Mouse (Mus musculus) embryonic facial prominence, embryonic 10.5 days (tissue): ENCODE measurements at regions not wholly inside any gene's neighbourhood (a gene's known extent, or its start where the extent isn't known, plus 50 kb on each side); places are given as distances from the start of the nearest gene placed in this dataset.

ENCODE experiments used
- DNase-seq: peaks from one replicate; pipeline ENCODE4 v3.0.0-alpha.2; 2017; ENCODE audit warnings: low spot score
- H3K27ac ChIP-seq: fragments of 300-500 bp; sonication (generic); replicated peaks from 2 replicates; pipeline ENCODE4 v1.5.1; 2016; ENCODE audit warnings: mild to moderate bottlenecking
- H3K27me3 ChIP-seq: fragments of 300-500 bp; sonication (generic); replicated peaks from 2 replicates; pipeline ENCODE4 v1.6.1; 2016; ENCODE audit warnings: low read depth, mild to moderate bottlenecking; ENCODE audit not compliant: poor library complexity, severe bottlenecking
- H3K36me3 ChIP-seq: fragments of 300-500 bp; sonication (generic); replicated peaks from 2 replicates; pipeline ENCODE4 v1.6.1; 2016; ENCODE audit warnings: mild to moderate bottlenecking, moderate library complexity
- H3K4me1 ChIP-seq: fragments of 300-500 bp; sonication (generic); 2 replicates; pipeline ENCODE4 v1.6.1; 2016
- H3K4me3 ChIP-seq: fragments of 300-500 bp; sonication (generic); 2 replicates; pipeline ENCODE4 v1.5.1; 2016; ENCODE audit warnings: mild to moderate bottlenecking, moderate library complexity
- H3K9me3 ChIP-seq: fragments of 300-500 bp; sonication (generic); 2 replicates; pipeline ENCODE4 v1.6.1; 2016; ENCODE audit warnings: mild to moderate bottlenecking
- WGBS: fragments of 180-500 bp; shearing (Covaris S2); methylation state at CpG from one replicate; pipeline ENCODE4 v1.1.7; 2016; 5-methylcytosine and 5-hydroxymethylcytosine counted together

DNA sequence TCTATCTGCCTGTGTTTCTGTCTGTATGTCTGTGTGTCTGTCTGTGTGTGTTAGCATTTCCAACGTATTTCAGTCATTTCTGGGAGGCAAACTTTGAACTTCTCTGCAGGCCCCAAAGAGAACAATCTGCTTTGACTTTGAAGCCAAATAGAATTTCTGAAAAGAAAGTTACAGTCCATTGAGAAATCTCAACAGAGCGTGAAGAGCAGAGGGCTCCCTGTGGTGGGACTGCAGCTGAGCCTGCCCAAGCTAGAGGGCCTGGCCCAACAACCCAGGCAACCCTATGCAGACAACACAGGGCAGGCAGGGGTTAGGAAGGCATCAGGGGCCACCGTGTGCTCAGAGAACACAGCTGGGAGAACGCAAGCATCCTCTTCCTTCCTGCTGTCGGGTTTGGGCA is 143.7 kb downstream of the Ptpn20 start:
- no peak overlapping the region for H3K27ac ChIP-seq
- no peak for DNase-seq
- H3K36me3 ChIP-seq, result no peaks in the 10 kb centered on the region
- H3K4me3 ChIP-seq, result no peak overlapping the region
- H3K27me3 ChIP-seq, result peaks cover 31% of the 10 kb centered on the region
- peaks cover 8% of the 10 kb centered on the region for H3K4me1 ChIP-seq
- WGBS, result 55% methylated on average over 5 of the region's 5 CpGs
- H3K9me3 ChIP-seq, result no peaks in the 10 kb centered on the region

DNA sequence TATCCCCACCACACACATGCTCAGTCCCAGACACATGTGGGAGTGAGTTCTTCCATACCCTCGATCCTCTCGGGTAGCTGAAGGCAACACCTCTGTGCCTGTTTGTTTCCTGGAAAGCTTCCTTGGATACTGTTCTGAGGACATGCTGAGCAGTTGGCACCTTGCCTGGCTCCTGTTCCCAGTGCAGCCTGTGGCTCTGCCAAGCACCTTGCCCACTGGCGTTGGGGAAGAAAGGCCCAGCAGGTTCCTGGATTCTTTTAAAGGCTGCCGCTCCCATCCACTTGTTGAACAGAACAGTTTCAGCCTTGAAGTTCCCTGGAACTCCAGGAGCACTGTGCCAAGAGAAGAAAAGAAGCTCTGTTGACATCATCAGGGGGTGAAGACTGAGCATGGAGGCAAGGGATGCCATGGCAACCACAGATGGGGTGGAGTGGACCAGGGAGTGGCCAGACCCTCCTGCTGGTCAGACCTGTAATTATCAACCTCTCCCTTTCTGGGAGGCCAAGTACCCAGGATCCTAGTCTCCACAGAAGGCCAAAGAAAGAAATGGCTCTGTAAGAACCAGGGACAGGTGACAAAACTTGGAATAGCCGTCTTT is 145.5 kb downstream of the Ptpn20 start:
- H3K27ac ChIP-seq, result no peak overlapping the region
- DNase-seq, result no peak

DNA sequence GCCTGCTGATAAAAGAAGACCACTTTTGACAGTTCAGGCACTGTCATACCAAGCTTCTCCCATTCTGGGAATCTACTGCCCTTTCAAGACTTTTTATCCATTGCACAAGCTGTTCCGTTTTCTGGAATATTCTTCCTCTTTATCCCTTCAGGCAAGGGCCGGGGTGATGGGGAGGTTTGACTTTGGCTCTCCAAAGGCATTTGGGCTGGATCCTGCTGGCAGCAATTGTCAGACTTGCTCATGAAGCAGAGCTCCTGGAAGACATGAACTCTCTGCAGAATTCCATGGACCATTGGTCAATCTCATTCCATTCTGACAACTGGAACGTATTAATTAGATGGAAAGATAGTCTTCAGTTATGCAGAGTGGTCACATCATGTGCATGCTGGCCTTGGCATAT is 146.6 kb downstream of the Ptpn20 start:
- WGBS, result 88% methylated on average over 3 of the region's 3 CpGs
- no peaks in the 10 kb centered on the region for H3K36me3 ChIP-seq
- H3K27ac ChIP-seq, result no peak overlapping the region
- no peak for DNase-seq
- H3K4me3 ChIP-seq, result no peak overlapping the region
- no peaks in the 10 kb centered on the region for H3K9me3 ChIP-seq
- H3K27me3 ChIP-seq, result peaks cover 35% of the 10 kb centered on the region
- peaks cover 8% of the 10 kb centered on the region; the same call in 1 of the 2 replicates for H3K4me1 ChIP-seq

More for the DNA sequence above, 145.5 kb downstream of the Ptpn20 start:
- no peak overlapping the region for H3K4me3 ChIP-seq
- no peaks in the 10 kb centered on the region for H3K9me3 ChIP-seq
- peaks cover 33% of the 10 kb centered on the region for H3K27me3 ChIP-seq
- peaks cover 8% of the 10 kb centered on the region; the same call in 1 of the 2 replicates for H3K4me1 ChIP-seq
- 74% methylated on average over 5 of the region's 5 CpGs for WGBS
- H3K36me3 ChIP-seq, result no peaks in the 10 kb centered on the region

DNA sequence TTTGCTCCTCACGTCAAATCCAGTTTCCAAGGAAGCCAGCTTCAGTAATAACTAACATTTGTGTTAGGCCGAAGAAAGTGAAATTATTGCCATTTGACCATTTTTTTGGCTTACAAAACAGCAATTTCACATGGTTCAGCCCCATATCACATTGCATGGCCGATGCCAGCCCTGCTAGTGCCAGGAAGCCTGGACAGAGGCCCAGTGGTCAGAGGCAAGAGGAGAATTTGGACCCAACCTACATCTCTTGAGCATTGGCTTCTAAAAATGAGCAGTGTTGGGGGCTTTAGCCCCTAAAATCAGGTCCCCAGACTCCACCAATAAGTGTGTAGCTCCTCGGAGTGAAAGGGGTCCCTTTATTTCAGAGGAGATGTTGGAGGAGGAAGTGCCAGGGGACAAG is 157.2 kb downstream of the Ptpn20 start:
- H3K27ac ChIP-seq, result no peak overlapping the region
- no peaks in the 10 kb centered on the region for H3K36me3 ChIP-seq
- peaks cover 5% of the 10 kb centered on the region; the same call in 1 of the 2 replicates for H3K4me1 ChIP-seq
- WGBS, result 89% methylated on average over 4 of the region's 4 CpGs
- H3K9me3 ChIP-seq, result no peaks in the 10 kb centered on the region
- H3K4me3 ChIP-seq, result no peak overlapping the region
- no peaks in the 10 kb centered on the region for H3K27me3 ChIP-seq
- DNase-seq, result no peak

DNA sequence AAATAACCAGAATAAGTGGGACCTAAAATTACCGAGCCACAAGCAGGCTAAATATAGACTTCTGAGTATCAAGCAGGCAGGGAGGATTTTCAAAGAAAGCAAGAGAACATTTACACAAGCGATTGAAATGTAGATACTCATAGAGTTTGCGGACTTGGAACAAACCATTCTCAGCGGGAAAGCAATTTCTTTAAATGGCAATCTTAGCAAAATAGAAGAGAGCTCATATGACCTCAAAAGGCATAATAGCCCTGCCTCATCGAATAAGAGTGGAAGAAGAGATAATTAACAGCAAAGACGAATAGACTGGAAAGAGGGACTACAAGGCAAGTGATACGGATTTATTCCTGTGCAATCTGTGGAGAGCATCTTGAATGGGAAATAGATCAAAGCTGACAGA is 163.7 kb upstream of the Gdf10 start:
- Histone ChIP-seq H3K4me3 (no peak overlapping the region), H3K27me3 (peaks cover 8% of the 10 kb centered on the region; the same call in 1 of the 2 replicates), H3K4me1 (peaks cover 12% of the 10 kb centered on the region), H3K27ac (no peak overlapping the region), H3K36me3 (no peaks in the 10 kb centered on the region), H3K9me3 (peaks cover 6% of the 10 kb centered on the region; the same call in 1 of the 2 replicates)
- WGBS, result 83% methylated on average over 7 of the region's 7 CpGs
- no peak for DNase-seq

DNA sequence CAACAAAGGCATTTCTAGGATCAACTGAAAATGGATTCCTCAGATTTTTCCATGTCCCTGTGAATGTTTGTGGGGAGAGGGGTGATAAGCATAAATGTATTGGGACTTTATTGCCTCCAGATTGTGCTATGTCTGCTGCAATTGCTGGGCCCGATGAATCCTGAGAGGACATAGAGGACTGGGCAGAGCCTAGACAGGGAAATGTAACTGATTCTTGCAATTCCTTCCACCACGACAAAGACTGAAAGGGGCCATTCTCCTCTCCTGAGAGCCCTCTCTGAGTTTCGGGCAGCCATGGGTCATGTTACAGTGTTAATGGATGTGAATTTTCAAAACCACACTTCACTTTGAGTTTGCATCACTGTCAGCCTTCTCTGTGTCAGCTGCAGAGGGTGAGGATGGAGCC is 159.7 kb upstream of the Gdf10 start:
- Histone ChIP-seq H3K4me3 (no peak overlapping the region), H3K4me1 (peaks cover 12% of the 10 kb centered on the region), H3K9me3 (no peaks in the 10 kb centered on the region), H3K27ac (peak overlapping the region; percentile 12; the same call in 1 of the 2 replicates), H3K27me3 (peaks cover 8% of the 10 kb centered on the region; the same call in 1 of the 2 replicates), H3K36me3 (no peaks in the 10 kb centered on the region)
- DNase-seq, result peak; percentile 58
- 20% methylated on average over 3 of the region's 3 CpGs for WGBS

DNA sequence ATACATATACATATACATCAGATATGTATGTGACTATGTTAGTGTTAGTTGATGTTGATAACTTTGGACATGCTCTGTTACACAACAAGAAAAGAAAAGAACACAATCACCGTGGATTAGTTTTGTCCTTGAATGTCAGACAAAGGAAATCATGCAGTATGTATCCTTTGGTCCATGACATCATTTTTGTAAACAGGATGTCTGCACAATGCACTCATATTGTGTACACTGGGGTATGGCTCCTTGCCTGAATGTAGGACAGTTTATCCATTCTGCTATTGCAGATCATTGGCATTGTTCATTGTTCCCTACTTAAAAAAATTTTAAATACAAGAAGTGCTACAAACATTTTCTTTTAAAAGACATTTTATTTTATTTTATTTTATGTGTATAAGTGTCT is 157.6 kb upstream of the Gdf10 start:
- peaks cover 12% of the 10 kb centered on the region for H3K4me1 ChIP-seq
- WGBS, result 83% methylated on average over 1 of the region's 1 CpGs
- peaks cover 4% of the 10 kb centered on the region; the same call in 1 of the 2 replicates for H3K27me3 ChIP-seq
- H3K36me3 ChIP-seq, result no peaks in the 10 kb centered on the region
- H3K27ac ChIP-seq, result no peak overlapping the region
- H3K9me3 ChIP-seq, result no peaks in the 10 kb centered on the region
- no peak for DNase-seq
- no peak overlapping the region for H3K4me3 ChIP-seq

DNA sequence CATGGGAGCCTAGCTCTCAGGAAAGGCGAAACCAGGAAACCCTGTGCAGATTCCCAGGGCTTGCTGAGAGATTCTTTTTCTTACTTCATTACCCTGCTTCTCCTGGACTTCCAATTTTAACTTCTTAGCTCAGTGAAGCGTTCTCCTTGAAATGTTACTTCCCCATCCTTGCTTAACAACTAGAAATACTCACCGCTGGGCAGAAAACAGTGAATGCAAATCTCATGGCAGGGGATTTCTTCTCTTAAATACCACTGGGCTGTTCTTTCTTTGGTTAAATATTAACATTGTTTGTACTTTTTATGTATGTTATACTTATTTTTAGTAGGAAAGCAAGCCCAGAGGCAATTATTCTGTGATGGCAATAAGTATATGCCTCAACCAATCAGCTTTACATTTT is 151.0 kb upstream of the Gdf10 start:
- H3K27me3 ChIP-seq, result no peaks in the 10 kb centered on the region
- H3K9me3 ChIP-seq, result no peaks in the 10 kb centered on the region
- H3K36me3 ChIP-seq, result no peaks in the 10 kb centered on the region
- no peaks in the 10 kb centered on the region for H3K4me1 ChIP-seq
- 86% methylated on average over 3 of the region's 3 CpGs for WGBS
- no peak overlapping the region for H3K4me3 ChIP-seq
- no peak for DNase-seq
- no peak overlapping the region for H3K27ac ChIP-seq

DNA sequence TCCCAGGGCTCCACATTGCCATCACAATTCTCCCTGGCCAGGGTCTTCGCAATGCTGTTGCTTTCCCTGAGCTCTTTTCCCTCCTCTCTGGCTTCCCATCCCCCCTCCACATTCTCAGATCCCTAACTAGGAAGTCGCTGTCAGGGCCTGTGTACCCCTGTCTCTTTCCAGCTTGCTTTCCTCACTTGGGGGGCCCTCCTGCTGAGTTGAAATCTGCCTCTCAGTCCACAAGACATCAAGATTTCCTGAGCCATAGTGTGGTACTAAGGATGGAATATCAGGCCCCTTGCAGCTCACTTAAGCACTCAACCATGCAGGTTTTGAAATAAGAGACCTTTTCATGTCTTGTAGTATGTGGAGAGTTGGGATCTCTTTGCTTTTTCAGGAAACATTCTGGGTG is 133.8 kb upstream of the Gdf10 start:
- H3K4me1 ChIP-seq, result 0 out of 2 replicates have a peak, but pooled peaks cover 4% of the 10 kb centered on the region
- 40% methylated on average over 2 of the region's 2 CpGs for WGBS
- no peak for DNase-seq

DNA sequence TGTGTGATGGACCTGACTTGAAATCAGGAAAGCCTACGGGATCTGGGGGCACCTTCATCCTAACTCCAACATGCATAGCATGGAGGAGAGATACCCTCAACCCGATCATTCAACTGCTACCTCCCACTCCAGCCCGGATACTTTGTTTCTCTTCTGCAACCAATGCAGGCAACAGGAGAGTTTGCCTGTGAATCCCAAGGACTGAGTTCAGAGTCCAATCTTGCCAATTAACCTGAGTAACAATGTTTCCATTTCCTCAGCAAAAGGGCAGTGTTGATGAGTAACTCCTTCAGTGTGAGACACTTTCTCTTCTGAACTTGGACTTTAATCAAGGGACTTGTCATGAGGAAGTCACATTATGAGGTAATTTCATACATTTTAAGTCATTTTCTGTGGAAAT is 129.1 kb upstream of the Gdf10 start:
- peaks cover 21% of the 10 kb centered on the region for H3K4me1 ChIP-seq
- H3K27me3 ChIP-seq, result no peaks in the 10 kb centered on the region
- no peak overlapping the region for H3K4me3 ChIP-seq
- H3K27ac ChIP-seq, result no peak overlapping the region
- no peaks in the 10 kb centered on the region for H3K36me3 ChIP-seq
- DNase-seq, result no peak
- 78% methylated on average over 3 of the region's 3 CpGs for WGBS
- no peaks in the 10 kb centered on the region for H3K9me3 ChIP-seq

More for the DNA sequence above, 133.8 kb upstream of the Gdf10 start:
- Histone ChIP-seq H3K27me3 (no peaks in the 10 kb centered on the region), H3K9me3 (no peaks in the 10 kb centered on the region), H3K27ac (no peak overlapping the region), H3K36me3 (no peaks in the 10 kb centered on the region), H3K4me3 (no peak overlapping the region)

DNA sequence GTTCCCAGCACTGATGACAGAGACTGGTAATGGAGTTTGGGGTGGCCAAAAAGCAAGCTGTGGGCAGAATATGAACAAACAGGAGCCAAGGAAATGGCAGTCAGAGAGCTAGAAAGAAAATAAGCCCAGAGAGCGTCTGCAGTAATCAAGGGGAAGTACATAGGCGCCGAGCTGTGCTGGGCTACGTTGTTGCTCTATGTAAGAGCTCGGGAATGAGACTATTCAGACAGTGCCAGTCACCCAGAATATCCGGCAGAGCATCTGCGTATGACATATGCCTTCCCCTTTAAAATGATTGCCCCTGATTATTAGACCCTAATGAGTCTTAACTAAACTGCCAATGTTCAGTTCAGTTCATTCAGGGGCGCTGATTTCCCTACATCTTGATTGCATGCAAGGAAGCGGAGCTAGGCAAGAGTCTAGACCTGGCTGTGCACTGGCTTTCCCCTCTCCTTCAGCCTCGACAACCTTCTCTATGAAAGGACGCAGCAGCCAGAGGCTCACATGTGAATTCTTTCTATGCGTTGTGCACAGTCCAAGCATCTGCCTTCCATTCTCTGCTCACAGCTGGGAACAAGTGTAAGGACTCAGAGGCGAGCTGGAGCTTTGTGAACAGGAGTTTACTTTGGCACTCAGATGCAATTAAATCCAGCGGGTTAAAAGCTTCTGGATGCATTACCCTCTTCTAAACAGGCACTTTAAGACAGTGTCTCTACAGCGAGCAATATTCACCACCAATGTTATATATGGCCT is 125.7 kb upstream of the Gdf10 start:
- Histone ChIP-seq H3K9me3 (no peaks in the 10 kb centered on the region), H3K27ac (no peak overlapping the region), H3K4me1 (peaks cover 21% of the 10 kb centered on the region), H3K27me3 (0 out of 2 replicates have a peak, but pooled peaks cover 6% of the 10 kb centered on the region), H3K36me3 (no peaks in the 10 kb centered on the region), H3K4me3 (no peak overlapping the region)
- peak; percentile 21 for DNase-seq
- WGBS, result 66% methylated on average over 15 of the region's 15 CpGs

DNA sequence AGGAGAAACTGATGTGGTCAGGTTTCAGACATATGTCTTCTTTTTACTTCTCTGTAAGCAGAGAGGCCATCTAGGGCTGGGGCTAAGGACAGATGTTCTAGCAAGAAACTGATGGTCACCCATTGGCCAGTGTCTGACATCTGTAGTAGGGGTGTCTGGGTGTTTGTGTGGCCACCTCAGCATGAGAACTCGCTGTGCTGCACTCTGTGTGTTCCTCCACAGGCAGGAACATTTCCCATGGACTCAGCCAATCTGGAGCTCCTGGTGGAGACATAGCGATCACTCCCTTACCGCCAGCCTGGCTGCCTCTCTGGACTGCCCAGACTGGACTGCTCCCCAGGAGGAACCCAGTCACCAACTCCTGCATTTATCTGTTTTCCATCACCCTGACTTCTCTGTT is 119.1 kb upstream of the Gdf10 start:
- Histone ChIP-seq H3K4me3 (no peak overlapping the region), H3K27me3 (0 out of 2 replicates have a peak, but pooled peaks cover 6% of the 10 kb centered on the region), H3K4me1 (peaks cover 26% of the 10 kb centered on the region), H3K9me3 (no peaks in the 10 kb centered on the region), H3K36me3 (no peaks in the 10 kb centered on the region), H3K27ac (no peak overlapping the region)
- no peak for DNase-seq
- 93% methylated on average over 3 of the region's 3 CpGs for WGBS

DNA sequence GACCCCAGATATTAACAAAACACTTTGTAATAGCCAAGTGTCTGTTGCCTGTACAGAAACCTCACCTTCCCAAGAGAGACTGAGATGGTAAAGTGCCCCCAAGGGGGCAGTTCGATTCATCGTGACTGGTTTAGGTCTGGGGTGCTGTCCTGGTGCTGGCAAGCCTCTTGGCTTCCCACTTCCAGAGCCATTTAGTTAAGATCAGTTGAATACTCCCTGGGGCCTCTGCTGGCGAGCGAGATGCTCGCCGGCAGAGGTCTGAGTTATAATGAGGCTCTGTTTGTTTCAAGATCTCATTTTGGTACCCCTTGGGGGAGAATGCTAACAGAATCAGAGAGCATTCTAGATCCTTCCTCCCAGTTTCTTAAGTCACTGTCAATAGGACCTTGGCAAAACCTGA is 118.7 kb upstream of the Gdf10 start:
- 51% methylated on average over 6 of the region's 6 CpGs for WGBS
- no peaks in the 10 kb centered on the region for H3K9me3 ChIP-seq
- H3K36me3 ChIP-seq, result no peaks in the 10 kb centered on the region
- 0 out of 2 replicates have a peak, but pooled peaks cover 6% of the 10 kb centered on the region for H3K27me3 ChIP-seq
- no peak overlapping the region for H3K4me3 ChIP-seq
- peaks cover 26% of the 10 kb centered on the region for H3K4me1 ChIP-seq
- H3K27ac ChIP-seq, result no peak overlapping the region
- DNase-seq, result no peak
